Mouse (Mus musculus) megakaryocyte, embryonic 14.5 days (primary cell): Measurements from ENCODE around the gene Psmg3. TPM values are rescaled to one million over a fixed set of nuclear protein-coding genes. Genes with fewer than 3 reads are reported as not detected.
A peak's percentile ranks its signal among the peaks of the same experiment; 100 is the strongest.

Experiments
- H3K27me3 ChIP-seq: replicated peaks from 2 replicates; pipeline ENCODE3; 2012; ENCODE audit warnings: inconsistent platforms
- H3K36me3 ChIP-seq: replicated peaks from 2 replicates; pipeline ENCODE3; 2012; ENCODE audit warnings: low read length, inconsistent platforms, mixed read lengths
- H3K4me1 ChIP-seq: 2 replicates; pipeline ENCODE4 v1.6.1; 2012; ENCODE audit warnings: inconsistent platforms
- H3K4me3 ChIP-seq: replicated peaks from 2 replicates; pipeline ENCODE3; 2012; ENCODE audit warnings: moderate library complexity, mild to moderate bottlenecking, inconsistent platforms
- H3K9me3 ChIP-seq: 2 replicates; pipeline ENCODE4 v1.6.1; 2012; ENCODE audit warnings: inconsistent platforms
- FLI1 ChIP-seq: IDR thresholded peaks from 2 replicates; pipeline ENCODE4 v1.6.1; 2012; ENCODE audit warnings: low read length, inconsistent platforms, mixed read lengths
- GATA1 ChIP-seq: IDR thresholded peaks from 3 replicates; pipeline ENCODE4 v1.6.1; 2012; ENCODE audit warnings: mixed read lengths, low read length, inconsistent platforms, borderline replicate concordance
- polyA plus RNA-seq: library from polyadenylated mRNA; stranded (reverse); fragments of >175 nt; gene quantifications from 2 replicates; pipeline ENCODE4 v1.2.3, GENCODE M21; 2012; ENCODE audit warnings: low replicate concordance; ENCODE audit not compliant: insufficient read depth

Psmg3 gene
- 8.5 and 30.7 TPM in 2 replicates for polyA plus RNA-seq

GRCm38 (mm10) chr5:139826357-139827055 lies at the start of gene Psmg3, which contains the start of gene Gm26938:
Gene Psmg3 (minus strand): TSS chr5:139826885.
Gene Gm26938 (minus strand): TSS chr5:139826407.
- no peak for TF ChIP-seq GATA1
- TF ChIP-seq FLI1 = no peak; the same call in 1 of the 2 replicates
- H3K4me3 ChIP-seq = peak within 1 kb of the TSS; percentile 98
- H3K27me3 ChIP-seq = no peaks in the 10 kb centered on the region
- H3K36me3 ChIP-seq = peaks cover 39% of the 10 kb centered on the region
- H3K9me3 ChIP-seq = no peaks in the 10 kb centered on the region
- peaks cover 53% of the 10 kb centered on the region for H3K4me1 ChIP-seq

- no peaks in the 10 kb centered on the region for H3K36me3 ChIP-seq
Measured at GRCm38 (mm10) chr5:139871526-139871925, 44.8 kb upstream of the Psmg3 start.

DNA sequence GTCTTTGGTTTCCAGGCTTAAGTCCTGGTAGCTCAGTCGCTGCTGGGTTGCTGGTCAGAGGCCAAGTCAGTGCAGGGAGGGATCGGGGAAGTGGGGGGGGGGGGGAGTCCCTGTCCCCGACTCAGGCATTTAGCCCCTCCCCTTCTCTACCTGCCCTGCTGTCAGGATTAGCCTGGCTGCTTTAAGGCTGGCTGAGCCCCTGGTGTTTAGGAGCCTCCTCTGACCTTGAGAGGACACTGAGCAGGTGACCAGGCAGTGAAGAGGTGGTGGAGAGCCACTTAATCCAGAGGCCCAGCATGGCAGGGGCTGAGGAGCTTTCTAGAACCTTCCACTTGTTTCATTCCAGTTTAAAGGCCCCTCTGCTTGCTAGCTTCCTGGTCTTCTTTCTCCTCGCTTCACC lies 44.2 kb upstream of the Psmg3 start:
- H3K27me3 ChIP-seq = peaks cover 52% of the 10 kb centered on the region
- H3K9me3 ChIP-seq = no peaks in the 10 kb centered on the region
- H3K4me3 ChIP-seq = no peak overlapping the region
- H3K4me1 ChIP-seq = no peaks in the 10 kb centered on the region
- TF ChIP-seq FLI1 (no peak), GATA1 (no peak)
- H3K36me3 ChIP-seq = no peaks in the 10 kb centered on the region

More at GRCm38 (mm10) chr5:139871526-139871925, 44.8 kb upstream of the Psmg3 start:
- Histone ChIP-seq H3K27me3 (peaks cover 50% of the 10 kb centered on the region), H3K4me1 (no peaks in the 10 kb centered on the region), H3K4me3 (no peak overlapping the region), H3K9me3 (no peaks in the 10 kb centered on the region)
- no peak for TF ChIP-seq FLI1

DNA sequence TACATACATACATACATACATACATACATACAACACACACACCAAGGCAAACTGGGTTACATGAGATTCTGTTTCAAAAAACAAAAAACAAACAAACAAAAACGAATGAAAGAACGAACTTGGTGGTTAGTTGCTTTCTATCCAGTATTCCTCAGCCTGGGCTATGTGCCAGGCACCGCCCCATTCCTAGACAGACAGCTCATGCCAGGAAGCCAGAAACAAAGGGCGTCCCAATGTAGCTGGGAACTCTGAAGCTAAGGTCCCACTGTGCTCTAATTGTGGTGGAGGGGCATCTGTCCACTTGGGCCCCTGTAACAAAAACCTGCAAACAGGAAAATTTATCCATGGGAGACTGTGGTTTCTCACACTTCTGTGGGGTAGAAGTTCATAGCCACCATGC lies 36.1 kb upstream of the Psmg3 start:
- Histone ChIP-seq H3K36me3 (no peaks in the 10 kb centered on the region), H3K27me3 (peaks cover 63% of the 10 kb centered on the region), H3K4me1 (no peaks in the 10 kb centered on the region; the same call in 1 of the 2 replicates), H3K4me3 (no peak overlapping the region), H3K9me3 (no peaks in the 10 kb centered on the region)
- TF ChIP-seq GATA1 = no peak
- no peak for TF ChIP-seq FLI1

DNA sequence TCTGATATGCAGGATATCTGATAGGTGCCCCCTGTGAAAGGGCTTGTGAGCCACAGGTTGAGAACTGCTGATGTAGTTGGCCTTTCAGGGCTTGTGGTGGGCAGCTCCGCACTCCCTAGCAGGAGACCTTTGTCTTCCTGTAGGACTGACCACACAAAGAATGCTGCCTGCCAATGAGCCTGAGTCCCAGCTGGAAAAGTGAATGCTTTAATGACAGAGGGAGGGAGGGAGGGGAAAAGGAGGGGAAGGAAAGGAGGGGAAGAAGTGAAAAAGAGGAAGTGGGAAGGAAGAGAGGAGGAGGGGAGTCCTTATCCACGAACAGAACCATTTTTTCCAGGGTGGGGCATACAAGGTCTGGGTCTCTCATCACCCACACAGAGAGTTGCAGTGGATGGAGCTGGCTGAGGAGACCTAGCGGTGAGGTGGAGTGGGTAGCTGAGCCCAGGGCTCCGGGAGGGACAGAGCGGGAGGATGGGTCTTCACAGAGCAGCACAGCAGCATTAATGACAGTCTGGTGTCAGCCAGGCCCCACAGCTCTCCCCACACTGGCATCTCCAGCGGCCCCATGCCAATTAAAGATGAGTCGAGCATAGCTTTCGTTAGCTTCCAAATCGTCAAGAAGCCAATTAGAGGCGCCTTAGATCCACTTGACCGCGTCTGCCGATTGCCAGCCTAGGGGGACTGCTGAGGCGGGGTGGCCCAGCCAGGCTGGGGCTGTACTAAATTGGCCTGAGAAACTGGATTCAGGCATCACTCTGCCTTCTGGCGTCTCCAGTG lies 33.8 kb upstream of the Psmg3 start:
- TF ChIP-seq GATA1 (no peak), FLI1 (no peak)
- H3K4me1 ChIP-seq = no peaks in the 10 kb centered on the region; the same call in 1 of the 2 replicates
- no peaks in the 10 kb centered on the region for H3K9me3 ChIP-seq
- no peaks in the 10 kb centered on the region for H3K36me3 ChIP-seq
- peaks cover 62% of the 10 kb centered on the region for H3K27me3 ChIP-seq
- no peak overlapping the region for H3K4me3 ChIP-seq

DNA sequence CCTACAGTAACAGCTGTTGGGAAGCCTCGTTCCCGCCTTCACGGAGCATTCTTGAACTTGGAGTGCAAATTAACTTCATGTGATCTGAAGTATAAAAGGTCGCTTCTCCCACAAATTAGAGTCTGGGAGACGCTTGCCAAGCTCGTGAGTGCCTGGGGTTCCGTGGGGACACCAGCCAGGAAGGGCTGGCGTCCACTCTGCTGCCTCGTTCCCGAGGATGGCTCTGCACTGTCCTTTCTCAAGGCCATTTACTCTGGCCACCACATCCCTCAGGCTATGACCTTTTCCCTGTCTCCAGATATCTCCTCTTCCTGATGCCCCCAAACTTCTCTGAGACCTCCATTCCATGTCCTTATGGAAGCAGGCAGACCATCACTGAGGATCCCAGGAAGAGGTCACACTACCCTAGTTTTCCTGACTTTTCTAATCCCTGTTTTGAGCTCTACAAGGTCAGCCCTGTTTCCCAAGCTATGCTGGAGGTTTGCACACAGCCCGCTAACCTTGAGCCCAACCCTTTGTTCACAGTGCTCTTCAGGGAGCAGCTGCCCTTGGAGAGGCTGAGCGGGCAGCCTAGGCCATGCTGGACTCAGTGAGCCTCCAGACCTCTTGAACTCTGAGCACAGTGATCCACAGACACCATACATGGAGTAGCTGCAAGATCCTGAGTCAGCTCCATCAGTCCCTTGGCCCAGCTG lies 23.1 kb upstream of the Psmg3 start:
- H3K27me3 ChIP-seq = peaks cover 76% of the 10 kb centered on the region
- no peaks in the 10 kb centered on the region for H3K36me3 ChIP-seq
- TF ChIP-seq GATA1 = no peak
- TF ChIP-seq FLI1 = no peak
- no peak overlapping the region for H3K4me3 ChIP-seq
- H3K4me1 ChIP-seq = peaks cover 12% of the 10 kb centered on the region
- H3K9me3 ChIP-seq = peaks cover 8% of the 10 kb centered on the region

DNA sequence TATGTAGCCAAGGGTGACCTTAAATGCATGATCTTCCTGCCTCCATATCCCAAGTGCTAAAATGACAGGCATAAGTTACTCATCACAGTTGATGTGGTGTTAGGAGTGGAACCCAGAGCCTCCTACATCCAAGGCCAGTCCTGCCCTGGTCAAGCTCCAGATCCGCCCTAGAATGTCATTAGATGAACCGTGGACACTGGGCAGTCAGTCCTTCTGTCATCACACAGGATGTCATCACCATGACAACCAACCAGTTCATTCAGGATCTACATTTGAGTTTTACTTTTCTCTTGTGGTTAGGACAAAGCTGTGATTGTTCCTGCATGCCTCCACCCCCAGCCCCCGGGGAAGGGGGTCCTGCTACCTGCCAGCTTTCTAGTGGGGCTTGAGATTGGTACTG lies 12.5 kb upstream of the Psmg3 start:
- TF ChIP-seq GATA1 (no peak), FLI1 (no peak)
- Histone ChIP-seq H3K36me3 (no peaks in the 10 kb centered on the region), H3K27me3 (peaks cover 47% of the 10 kb centered on the region), H3K9me3 (peaks cover 13% of the 10 kb centered on the region), H3K4me1 (peaks cover 13% of the 10 kb centered on the region; the same call in 1 of the 2 replicates), H3K4me3 (no peak overlapping the region)

DNA sequence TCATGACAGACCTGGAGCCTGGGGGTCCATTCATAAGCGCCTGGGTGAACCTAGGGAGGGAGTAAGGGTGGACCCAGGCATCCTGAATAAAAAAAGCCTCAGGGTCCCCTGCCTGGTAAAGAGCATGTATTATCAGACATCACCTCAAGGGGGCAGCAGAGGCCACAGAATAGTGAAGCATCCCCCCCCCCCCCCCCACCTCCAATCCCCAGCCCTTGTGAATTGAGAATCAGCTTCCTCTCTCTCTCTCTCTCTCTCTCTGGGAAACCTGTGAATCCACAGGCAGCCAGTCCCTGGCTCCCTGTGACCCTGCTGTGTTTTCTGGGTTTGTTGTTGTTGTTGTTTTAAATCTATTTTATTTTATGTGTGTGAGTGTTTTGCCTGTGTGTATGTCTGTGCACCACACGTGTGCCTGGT lies 11.8 kb upstream of the Psmg3 start:
- H3K27me3 ChIP-seq = peaks cover 45% of the 10 kb centered on the region
- no peak for TF ChIP-seq FLI1
- H3K4me3 ChIP-seq = no peak overlapping the region
- H3K4me1 ChIP-seq = peaks cover 13% of the 10 kb centered on the region; the same call in 1 of the 2 replicates
- no peaks in the 10 kb centered on the region for H3K36me3 ChIP-seq
- peaks cover 7% of the 10 kb centered on the region for H3K9me3 ChIP-seq

DNA sequence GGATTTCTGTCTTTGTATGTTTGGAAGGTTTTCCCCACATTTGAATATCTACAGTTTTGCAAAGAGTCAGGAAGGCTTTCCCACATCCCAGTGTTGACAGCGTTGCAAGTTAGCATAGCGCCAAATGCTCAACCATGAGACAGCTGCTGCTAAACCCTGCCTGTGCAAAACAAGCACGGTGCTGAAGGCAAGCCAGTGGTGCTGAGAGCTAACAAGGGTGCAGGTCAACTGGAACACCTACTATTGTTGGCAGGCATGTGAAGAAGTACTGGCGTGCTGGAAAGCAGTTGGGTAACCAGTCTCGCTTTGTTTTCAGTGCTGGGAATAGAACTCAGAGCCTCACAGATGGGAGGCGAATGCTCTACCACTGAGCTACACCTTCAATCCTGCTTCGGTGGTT lies 9.0 kb upstream of the Psmg3 start:
- no peaks in the 10 kb centered on the region for H3K36me3 ChIP-seq
- no peak overlapping the region for H3K4me3 ChIP-seq
- H3K4me1 ChIP-seq = peaks cover 28% of the 10 kb centered on the region
- TF ChIP-seq FLI1 (no peak), GATA1 (no peak)
- no peaks in the 10 kb centered on the region for H3K9me3 ChIP-seq
- peaks cover 28% of the 10 kb centered on the region for H3K27me3 ChIP-seq
